Mouse (Mus musculus) erythroblast, embryonic 14.5 days (primary cell): ENCODE results near the gene Dld. TPM values are rescaled to one million over a fixed set of nuclear protein-coding genes. Genes with fewer than 3 reads are reported as not detected.

ENCODE experiments used
- H3K27me3 ChIP-seq: 2 replicates; pipeline ENCODE4 v1.6.1; 2012; ENCODE audit warnings: inconsistent platforms; ENCODE audit not compliant: control insufficient read depth
- H3K36me3 ChIP-seq: 2 replicates; pipeline ENCODE4 v1.6.1; 2012; ENCODE audit warnings: mild to moderate bottlenecking, inconsistent platforms; ENCODE audit not compliant: control insufficient read depth
- H3K4me1 ChIP-seq: 2 replicates; pipeline ENCODE4 v1.6.1; 2012; ENCODE audit warnings: inconsistent platforms; ENCODE audit not compliant: control insufficient read depth
- H3K4me3 ChIP-seq: replicated peaks from 2 replicates; pipeline ENCODE3; 2012; ENCODE audit warnings: moderate library complexity, mild to moderate bottlenecking, inconsistent platforms
- H3K9me3 ChIP-seq: 2 replicates; pipeline ENCODE4 v1.6.1; 2012; ENCODE audit warnings: low read length, inconsistent platforms, mixed read lengths; ENCODE audit not compliant: control insufficient read depth
- GATA1 ChIP-seq: IDR thresholded peaks from 2 replicates; pipeline ENCODE4 v1.6.1; 2012; ENCODE audit warnings: low read length, inconsistent platforms, mixed read lengths
- TAL1 ChIP-seq: IDR thresholded peaks from 3 replicates; pipeline ENCODE4 v1.6.1; 2012; ENCODE audit warnings: low read length, inconsistent platforms, mixed read lengths
- polyA plus RNA-seq: library from polyadenylated mRNA; stranded (reverse); fragments of >175 nt; gene quantifications from 2 replicates; pipeline ENCODE4 v1.2.3, GENCODE M21; 2012

The Dld gene
- polyA plus RNA-seq, 1 experiment: 0.45 TPM

DNA sequence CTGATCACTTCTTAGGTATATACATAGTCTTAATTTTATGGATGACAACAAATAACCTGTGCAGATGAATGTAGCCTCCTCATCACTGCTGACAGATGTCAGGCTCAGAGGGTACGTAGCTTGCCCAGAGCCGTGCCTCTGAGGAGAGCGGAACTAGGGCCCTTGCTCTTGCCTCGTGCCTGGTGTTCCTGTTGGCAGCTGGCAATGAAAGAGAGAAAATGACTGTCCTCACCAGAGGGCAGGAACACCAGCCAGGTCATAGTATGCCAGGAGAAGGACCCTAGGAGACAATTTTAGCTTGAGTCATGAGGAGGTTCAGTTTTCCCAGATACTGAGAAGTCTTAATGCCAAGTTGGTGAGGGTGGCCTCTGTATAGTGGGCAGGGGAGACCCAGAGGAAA lies 38.1 kb downstream of the Dld start:
- TF ChIP-seq GATA1 (no peak), TAL1 (no peak)
- H3K36me3 ChIP-seq: no peaks in the 10 kb centered on the region
- no peaks in the 10 kb centered on the region for H3K4me1 ChIP-seq
- H3K27me3 ChIP-seq: no peaks in the 10 kb centered on the region
- H3K9me3 ChIP-seq: no peaks in the 10 kb centered on the region
- H3K4me3 ChIP-seq: no peak overlapping the region

DNA sequence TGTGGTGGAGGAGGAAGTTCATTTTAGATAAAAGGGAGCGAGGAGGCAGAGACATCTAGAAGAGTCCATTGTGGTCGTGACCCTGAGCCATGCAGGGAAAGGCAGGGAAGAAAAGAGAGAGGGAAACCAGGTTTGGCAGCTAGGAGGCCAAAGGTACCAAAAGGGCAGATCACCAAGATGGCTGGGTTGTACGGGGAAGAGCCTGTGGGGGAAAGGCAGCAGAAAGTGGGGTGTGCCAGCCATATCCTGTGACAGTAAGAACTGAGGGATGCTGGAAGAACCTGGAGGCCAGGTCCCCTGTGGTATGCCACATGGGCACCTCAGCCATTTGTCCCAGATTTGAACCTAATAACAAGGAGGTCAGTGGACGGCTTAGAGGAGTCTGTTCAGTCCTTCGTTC lies 39.0 kb downstream of the Dld start:
- no peak overlapping the region for H3K4me3 ChIP-seq
- no peak for TF ChIP-seq GATA1
- no peak for TF ChIP-seq TAL1
- H3K4me1 ChIP-seq: no peaks in the 10 kb centered on the region
- H3K36me3 ChIP-seq: no peaks in the 10 kb centered on the region
- H3K27me3 ChIP-seq: no peaks in the 10 kb centered on the region
- H3K9me3 ChIP-seq: no peaks in the 10 kb centered on the region

DNA sequence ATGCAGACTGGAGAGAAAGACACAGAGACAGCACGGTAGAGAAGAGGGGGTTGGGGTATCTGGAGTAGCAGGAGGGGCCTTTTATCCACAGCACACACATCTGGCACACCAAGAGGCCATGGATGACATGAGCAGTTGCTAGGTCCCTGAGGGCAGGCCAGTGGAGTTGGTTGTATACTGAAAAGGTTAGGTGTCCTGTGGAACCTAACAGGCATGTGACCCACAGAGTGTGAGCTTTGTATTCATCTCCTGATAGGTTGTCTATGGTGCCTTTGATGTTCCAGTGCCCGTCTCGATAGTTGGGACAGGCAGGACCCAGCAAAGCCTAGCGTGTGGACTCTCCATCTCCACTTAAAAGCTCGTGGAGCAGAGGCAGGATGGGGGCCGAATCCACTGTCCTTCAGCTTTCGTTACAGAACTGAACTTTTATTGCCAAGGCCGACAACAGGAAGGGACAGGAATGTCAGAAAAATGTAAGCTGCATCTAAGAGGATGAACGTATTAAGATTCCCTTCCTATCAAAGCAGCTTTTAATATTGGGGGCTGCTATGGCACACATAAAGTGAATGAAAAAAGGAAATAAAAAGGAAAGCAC lies 39.5 kb downstream of the Dld start:
- TF ChIP-seq GATA1 (no peak), TAL1 (no peak)
- Histone ChIP-seq H3K36me3 (no peaks in the 10 kb centered on the region), H3K4me3 (no peak overlapping the region)

DNA sequence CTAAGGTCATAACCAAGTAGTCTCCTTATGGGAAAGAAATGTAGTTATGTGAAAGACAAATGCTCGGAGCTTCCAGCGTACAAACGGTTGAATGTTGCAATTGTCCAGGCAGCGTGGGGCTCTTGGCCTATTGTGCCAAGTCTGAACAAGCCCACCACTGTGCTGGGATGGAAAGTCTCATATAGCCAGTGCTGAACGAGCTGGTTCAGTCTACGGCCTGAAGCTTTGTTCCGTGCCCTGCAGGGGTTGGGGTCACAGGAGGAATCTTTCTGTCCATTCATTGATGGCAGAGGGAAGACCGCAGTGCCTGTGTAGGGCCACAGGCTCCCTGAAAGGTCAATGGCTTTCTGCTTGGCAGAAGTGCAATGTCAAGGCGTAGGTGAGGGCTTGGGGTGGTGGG lies 40.6 kb downstream of the Dld start:
- Histone ChIP-seq H3K4me3 (no peak overlapping the region), H3K36me3 (no peaks in the 10 kb centered on the region), H3K27me3 (no peaks in the 10 kb centered on the region), H3K9me3 (no peaks in the 10 kb centered on the region), H3K4me1 (no peaks in the 10 kb centered on the region)
- no peak for TF ChIP-seq TAL1
- TF ChIP-seq GATA1: no peak

More for the DNA sequence above, 39.5 kb downstream of the Dld start:
- Histone ChIP-seq H3K4me1 (no peaks in the 10 kb centered on the region), H3K9me3 (no peaks in the 10 kb centered on the region), H3K27me3 (no peaks in the 10 kb centered on the region)

DNA sequence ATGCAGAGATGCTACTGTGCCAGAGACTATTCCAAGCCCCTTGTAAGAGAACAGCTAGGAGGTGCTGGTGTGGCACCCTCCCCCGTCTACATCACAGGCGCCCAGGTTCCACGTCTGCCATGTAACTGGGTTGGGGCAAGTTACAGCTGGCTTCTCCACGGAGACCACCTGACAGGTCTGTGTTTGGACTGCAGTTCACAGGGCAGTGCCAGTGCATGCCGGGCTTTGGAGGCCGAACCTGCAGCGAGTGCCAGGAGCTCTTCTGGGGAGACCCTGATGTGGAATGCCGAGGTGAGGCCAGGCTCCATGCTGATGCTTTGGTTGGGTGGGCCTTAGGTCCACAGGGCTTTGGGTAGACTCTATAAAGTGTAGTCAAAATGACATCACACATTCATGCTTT lies 43.5 kb downstream of the Dld start:
- no peaks in the 10 kb centered on the region for H3K9me3 ChIP-seq
- TF ChIP-seq GATA1 (no peak), TAL1 (no peak)
- H3K36me3 ChIP-seq: no peaks in the 10 kb centered on the region
- no peak overlapping the region for H3K4me3 ChIP-seq
- no peaks in the 10 kb centered on the region for H3K27me3 ChIP-seq
- no peaks in the 10 kb centered on the region for H3K4me1 ChIP-seq

DNA sequence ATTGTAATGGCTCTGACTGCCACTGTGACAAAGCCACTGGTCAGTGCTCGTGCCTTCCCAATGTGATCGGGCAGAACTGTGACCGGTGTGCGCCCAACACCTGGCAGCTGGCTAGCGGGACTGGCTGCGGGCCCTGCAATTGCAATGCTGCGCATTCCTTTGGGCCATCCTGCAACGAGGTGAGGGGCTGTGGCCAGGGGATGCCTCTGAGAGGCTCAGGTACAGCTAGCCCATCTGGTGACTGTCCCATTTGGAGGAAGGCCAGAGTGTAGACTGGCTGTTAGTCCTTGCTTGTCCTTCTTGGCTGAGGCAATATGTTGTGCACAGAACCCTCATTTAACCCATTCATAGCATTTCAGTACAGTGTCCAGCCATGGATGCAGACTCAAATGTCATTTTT lies 44.2 kb downstream of the Dld start:
- TF ChIP-seq GATA1: no peak
- TF ChIP-seq TAL1: no peak
- H3K4me1 ChIP-seq: no peaks in the 10 kb centered on the region

DNA sequence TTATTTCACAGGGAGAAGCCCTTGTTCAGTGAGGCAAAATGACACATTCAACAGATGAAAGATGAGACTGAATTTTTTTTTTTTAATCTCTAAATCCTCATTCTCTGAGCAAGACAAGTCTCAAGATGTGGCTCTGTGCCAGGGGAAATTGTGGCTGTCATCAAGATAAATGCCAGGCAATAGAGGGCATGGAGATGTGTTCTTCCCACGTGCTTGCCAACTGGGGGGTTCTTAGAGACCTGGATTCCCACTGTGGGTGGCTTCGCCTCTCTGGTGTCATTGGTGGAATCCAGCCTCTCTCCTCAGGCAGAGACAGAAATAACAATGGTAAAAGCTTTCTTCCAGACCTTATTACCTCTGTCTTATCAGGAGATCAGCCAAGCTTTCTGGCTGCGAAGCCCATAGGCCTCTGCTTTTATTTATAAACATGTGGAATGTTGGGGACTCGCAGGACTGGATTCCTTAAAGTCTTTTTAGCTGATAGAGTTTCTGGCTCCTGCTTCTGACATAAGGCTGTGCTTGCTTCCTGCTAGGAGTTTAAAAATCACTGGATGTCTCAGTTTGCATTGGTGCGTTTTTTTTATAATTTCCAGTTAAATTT lies 45.1 kb downstream of the Dld start:
- Histone ChIP-seq H3K27me3 (no peaks in the 10 kb centered on the region), H3K4me3 (no peak overlapping the region), H3K36me3 (no peaks in the 10 kb centered on the region), H3K9me3 (no peaks in the 10 kb centered on the region), H3K4me1 (no peaks in the 10 kb centered on the region)
- TF ChIP-seq TAL1 (no peak), GATA1 (no peak)

More for the DNA sequence above, 44.2 kb downstream of the Dld start:
- no peaks in the 10 kb centered on the region for H3K36me3 ChIP-seq
- H3K9me3 ChIP-seq: no peaks in the 10 kb centered on the region
- H3K4me3 ChIP-seq: no peak overlapping the region
- no peaks in the 10 kb centered on the region for H3K27me3 ChIP-seq

DNA sequence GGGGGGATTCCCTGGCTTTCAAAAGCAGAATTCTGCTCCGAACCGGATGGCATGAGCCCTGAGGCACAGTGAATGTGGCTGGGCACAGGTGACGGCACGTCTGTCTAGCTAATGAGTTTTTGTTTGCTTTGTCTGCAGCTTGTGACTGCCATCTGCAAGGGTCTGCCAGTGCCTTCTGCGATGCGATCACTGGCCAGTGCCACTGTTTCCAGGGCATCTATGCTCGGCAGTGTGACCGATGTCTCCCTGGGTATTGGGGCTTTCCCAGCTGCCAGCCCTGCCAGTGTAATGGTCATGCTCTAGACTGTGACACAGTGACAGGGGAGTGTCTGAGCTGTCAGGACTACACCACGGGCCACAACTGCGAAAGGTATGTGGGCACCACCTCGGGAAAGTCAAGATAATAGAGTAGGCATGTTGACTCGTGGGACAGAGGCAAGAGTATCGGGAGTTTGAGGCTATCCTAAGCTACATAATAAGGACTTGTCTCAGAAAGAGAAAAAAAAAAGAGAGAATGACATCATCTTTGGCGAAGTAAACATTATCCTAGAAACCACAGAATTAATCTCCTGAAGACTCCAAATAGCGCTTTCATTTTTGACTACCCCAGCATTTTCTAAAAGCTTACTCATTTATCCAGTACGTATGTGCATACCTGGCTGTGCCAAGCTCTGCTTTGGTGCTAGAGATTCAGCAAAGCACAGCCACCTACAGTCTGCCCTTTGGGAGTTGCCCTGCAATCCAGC lies 48.3 kb downstream of the Dld start:
- Histone ChIP-seq H3K27me3 (no peaks in the 10 kb centered on the region), H3K36me3 (no peaks in the 10 kb centered on the region), H3K4me3 (no peak overlapping the region), H3K4me1 (no peaks in the 10 kb centered on the region), H3K9me3 (no peaks in the 10 kb centered on the region)
- TF ChIP-seq TAL1 (no peak), GATA1 (no peak)

DNA sequence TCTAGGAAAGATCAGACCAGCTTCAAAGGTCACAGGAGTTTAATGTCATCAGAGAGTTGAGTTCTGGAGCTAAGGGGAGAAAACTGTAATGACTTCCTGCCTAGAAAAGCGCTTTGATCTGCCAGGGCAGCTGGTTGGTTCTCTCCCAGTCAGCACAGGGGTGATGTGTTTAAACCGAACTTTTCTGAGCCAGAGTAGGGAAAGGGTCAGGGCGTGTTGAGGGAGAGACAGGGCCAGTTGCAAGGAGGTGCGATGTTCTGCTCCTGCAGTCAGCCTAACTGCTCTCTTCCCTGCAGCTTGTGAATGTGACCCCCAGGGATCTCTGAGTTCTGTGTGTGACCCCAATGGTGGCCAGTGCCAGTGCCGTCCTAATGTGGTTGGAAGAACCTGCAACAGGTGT lies 49.0 kb downstream of the Dld start:
- no peaks in the 10 kb centered on the region for H3K36me3 ChIP-seq
- no peaks in the 10 kb centered on the region for H3K27me3 ChIP-seq
- no peak for TF ChIP-seq GATA1
- no peak for TF ChIP-seq TAL1
- H3K9me3 ChIP-seq: no peaks in the 10 kb centered on the region
- no peaks in the 10 kb centered on the region for H3K4me1 ChIP-seq
- H3K4me3 ChIP-seq: no peak overlapping the region

DNA sequence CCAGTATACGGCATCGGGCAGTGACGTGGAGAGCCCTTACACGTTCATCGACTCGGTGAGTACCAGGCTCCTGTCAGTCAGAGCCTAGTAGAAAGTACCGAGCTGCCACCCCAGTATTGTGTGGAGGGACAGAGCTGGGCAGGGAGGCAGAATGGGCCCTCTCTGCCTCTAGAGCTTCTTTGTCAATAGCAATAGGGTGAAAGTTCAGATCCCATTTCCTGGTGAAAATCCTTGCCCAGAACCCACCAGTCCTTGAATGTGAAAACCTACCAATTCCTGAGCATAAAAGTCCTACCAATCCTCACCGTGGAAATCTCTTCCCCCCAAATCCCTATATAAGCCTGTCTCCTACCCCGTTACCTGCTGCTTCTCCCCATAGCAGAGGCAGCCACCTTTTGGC lies 51.0 kb downstream of the Dld start:
- TF ChIP-seq GATA1 (no peak), TAL1 (no peak)

More for the DNA sequence above, 51.0 kb downstream of the Dld start:
- H3K4me1 ChIP-seq: no peaks in the 10 kb centered on the region
- no peaks in the 10 kb centered on the region for H3K27me3 ChIP-seq
- H3K9me3 ChIP-seq: no peaks in the 10 kb centered on the region
- H3K36me3 ChIP-seq: no peaks in the 10 kb centered on the region
- no peak overlapping the region for H3K4me3 ChIP-seq
